Mouse (Mus musculus) spleen, adult 2 months (tissue): ENCODE data around the gene Casp8.

ENCODE experiments used
- CTCF ChIP-seq: fragments of 200-500 bp; IDR thresholded peaks from 2 replicates; pipeline ENCODE4 v1.5.1; 2011; ENCODE audit warnings: mild to moderate bottlenecking, inconsistent platforms; ENCODE audit not compliant: insufficient read depth, insufficient read length, insufficient replicate concordance; ENCODE audit errors: extremely low read depth
- POLR2A ChIP-seq: fragments of 200-500 bp; IDR thresholded peaks from 2 replicates; pipeline ENCODE4 v1.6.1; 2011; ENCODE audit warnings: low read depth, low read length, inconsistent platforms

DNA sequence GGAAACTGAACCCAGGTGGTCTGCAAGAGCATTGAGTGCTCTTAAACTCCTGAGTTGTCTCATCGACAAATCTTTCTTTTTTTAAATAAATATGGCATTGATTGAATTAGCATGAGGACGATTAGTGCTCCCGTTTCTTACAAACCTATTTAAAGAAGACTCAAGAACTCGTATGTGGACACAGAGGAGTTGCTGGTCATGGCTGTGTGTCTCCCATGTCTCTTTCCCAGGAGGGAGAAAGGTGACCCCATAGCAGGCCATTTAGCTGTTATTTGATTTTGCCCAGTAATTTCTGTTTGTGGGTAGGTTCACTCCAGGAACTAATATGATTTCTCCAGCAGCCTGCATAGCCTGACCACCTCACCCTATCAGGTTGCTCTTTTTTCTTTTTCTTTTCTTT lies 1.7 kb downstream of the Casp8 start:
- TF ChIP-seq CTCF (no peak), POLR2A (no peak)
